Mouse (Mus musculus) brain, adult 10 weeks (tissue): Measurements from ENCODE around the gene Trim66. TPM values are rescaled to one million over a fixed set of nuclear protein-coding genes. Genes with fewer than 3 reads are reported as not detected.

Experiments
- polyA plus RNA-seq: library from polyadenylated mRNA; stranded (reverse); fragments of 350-450 nt; fragmentation: Illumina TruSeq; extraction: RNeasy Lipid Tissue Mini Kit (QIAGEN cat#74804); gene quantifications from one replicate; pipeline ENCODE4 v1.2.3, GENCODE M21; 2015; ENCODE audit warnings: low read depth, low replicate concordance

Gene Trim66
- polyA plus RNA-seq: 12.6 TPM

GRCm38 (mm10) chr7:109508034-109508433 lies at the start of gene Trim66:
Gene Trim66 (minus strand): TSS chr7:109508134.

GRCm38 (mm10) chr7:109518838-109519696 lies 11.1 kb upstream of the Trim66 start, which contains the start of gene Rpl27a:
Gene Rpl27a (plus strand): TSS chr7:109519147.

DNA sequence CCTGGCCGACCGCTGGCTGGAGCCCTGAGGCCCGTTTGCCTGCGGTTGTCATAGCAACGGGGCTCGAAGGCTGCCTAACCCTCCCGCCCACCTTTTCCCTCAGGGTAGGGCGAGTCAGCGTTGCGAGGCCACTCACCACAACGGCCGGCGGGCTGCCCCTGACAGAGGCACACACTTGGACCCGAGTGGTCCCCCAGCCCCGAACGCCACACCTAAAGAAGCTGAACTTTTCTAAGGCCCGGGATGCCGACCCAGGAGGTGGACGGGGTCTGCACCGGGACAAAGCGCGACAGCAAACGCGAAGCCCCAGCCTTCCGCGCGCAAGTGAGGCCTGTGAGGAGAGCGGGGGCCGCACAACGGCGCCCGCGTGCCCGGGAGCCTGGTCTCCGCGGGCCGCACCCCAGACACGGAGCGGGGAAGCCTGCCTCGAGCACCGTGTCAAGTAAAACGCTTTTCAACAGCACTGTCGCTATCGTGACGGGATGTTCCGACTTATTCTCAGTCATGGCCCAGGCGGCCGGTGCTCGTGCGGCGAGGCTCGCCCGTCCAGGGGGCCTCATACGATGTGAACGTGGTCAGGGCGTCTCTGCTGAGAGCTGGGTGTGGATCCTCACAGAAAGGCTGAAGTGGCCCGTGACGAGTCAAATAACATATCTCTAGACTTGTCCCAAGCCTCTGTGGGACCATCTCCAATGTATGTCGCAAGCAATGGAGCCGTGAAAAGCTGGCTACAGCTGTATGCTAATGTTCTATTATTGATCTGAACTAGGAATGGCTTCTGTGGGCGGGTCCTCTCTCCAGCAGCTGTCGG lies 68.9 kb downstream of the Trim66 start, which contains the start of gene Stk33:
Gene Stk33, minus strand, starts transcription at position 301 of the 811 bp plus-strand sequence.

Other genes starting within 250 kb of the Trim66 start
- 1.7 TPM for gene Stk33, start 69.1 kb downstream of the Trim66 start, polyA plus RNA-seq
- gene Rpl27a, start 11.0 kb upstream of the Trim66 start, polyA plus RNA-seq: 554 TPM
- gene St5, start 195.5 kb upstream of the Trim66 start, polyA plus RNA-seq: 14.4 TPM
- gene Akip1, start 195.6 kb upstream of the Trim66 start, polyA plus RNA-seq: 4.6 TPM
- gene BC051019, start 215.7 kb upstream of the Trim66 start, polyA plus RNA-seq: 0.83 TPM
- not detected for gene Ascl3, start 223.6 kb upstream of the Trim66 start, polyA plus RNA-seq
- 130 TPM for gene Tmem9b, start 244.7 kb upstream of the Trim66 start, polyA plus RNA-seq